Mouse (Mus musculus) erythroblast, embryonic 14.5 days (primary cell): ENCODE data around the gene Fastkd5.

Experiments used
- GATA1 ChIP-seq: IDR thresholded peaks from 2 replicates; pipeline ENCODE4 v1.6.1; 2012; ENCODE audit warnings: low read length, inconsistent platforms, mixed read lengths
- TAL1 ChIP-seq: IDR thresholded peaks from 3 replicates; pipeline ENCODE4 v1.6.1; 2012; ENCODE audit warnings: low read length, inconsistent platforms, mixed read lengths

- TF ChIP-seq TAL1 (no peak), GATA1 (no peak)
Measured at GRCm38 (mm10) chr2:130653760-130654159, 23.9 kb upstream of the Fastkd5 start.
